Mouse (Mus musculus): Measurements from ENCODE around the gene Cnn1. TPM values are rescaled to one million over a fixed set of nuclear protein-coding genes. Genes with fewer than 3 reads are reported as not detected.

The Cnn1 gene
- polyA plus RNA-seq, 1 experiment from 2014 or later, result 0.39 TPM

DNA sequence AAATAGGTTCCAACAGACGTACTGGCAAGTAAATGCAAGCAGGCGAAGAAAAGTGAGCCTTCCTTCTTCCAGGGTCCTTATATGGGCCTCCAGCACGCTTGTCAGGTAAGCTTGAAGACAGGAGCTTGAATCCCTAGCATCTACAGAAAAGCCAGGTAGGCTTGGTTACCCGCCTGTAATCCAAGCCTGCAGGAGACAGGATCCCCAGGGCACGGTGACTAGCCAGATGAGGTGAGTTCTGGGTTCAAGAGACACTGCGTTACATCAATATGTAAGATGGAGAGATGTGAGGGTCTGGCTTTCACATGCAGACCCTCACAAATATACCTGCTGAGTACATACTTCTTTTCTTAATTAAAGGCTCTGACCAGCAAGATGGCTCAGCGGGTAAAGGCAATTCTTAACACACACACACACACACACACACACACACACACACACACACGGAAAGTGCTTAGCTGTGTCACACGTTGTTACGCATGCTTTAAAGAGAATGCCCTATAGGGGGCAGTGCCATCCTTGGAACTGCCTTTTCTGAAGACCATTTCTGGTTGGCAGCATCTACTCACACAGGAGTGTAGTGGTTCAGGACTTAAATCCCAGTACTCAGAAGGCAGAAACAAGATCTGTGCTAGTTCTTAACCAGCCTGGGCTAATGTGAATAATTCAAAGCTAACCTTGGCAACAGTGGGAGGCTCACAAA lies 18.9 kb downstream of the Cnn1 start:
- peaks cover 13% of the 10 kb centered on the region for H3K36me3 ChIP-seq
- H3K9me3 ChIP-seq, result no peaks in the 10 kb centered on the region
- H3K4me3 ChIP-seq, result peak overlapping the region; percentile 77
- no peaks in the 10 kb centered on the region for H3K27me3 ChIP-seq (replicated peaks)
- peak overlapping the region; percentile 85; the same call in 1 of the 2 replicates for H3K9ac ChIP-seq
- H3K4me2 ChIP-seq (replicated peaks), result peak overlapping the region; percentile 89
- no peak overlapping the region for H3K27ac ChIP-seq
- WGBS, result 45% methylated on average over 10 of the region's 10 CpGs
- no peak for ATAC-seq (ENCODE audit: low FRiP score, low read depth)
- peaks cover 10% of the 10 kb centered on the region for H3K4me1 ChIP-seq

DNA sequence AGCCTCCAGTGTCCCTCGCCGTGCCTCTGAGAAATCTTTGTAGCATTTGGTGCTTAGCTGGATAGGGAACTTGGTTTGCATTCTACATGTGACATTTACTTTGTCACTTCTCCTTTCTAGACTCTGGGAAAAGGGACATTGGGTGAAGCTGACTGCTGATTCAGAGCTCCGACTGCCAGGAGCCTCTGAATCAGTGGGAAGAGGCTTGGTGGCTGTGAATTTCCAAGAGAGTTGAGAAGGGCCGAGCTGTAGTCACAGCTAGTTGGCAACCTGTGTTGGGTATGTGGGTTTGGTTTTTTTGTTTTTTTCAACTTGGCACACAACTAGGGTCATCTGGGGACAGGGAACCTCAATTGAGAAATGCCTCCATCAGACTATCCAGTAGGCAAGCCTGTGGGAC lies 20.5 kb downstream of the Cnn1 start:
- no peak overlapping the region for H3K4me2 ChIP-seq (replicated peaks)
- no peak overlapping the region for H3K4me3 ChIP-seq
- WGBS, result 95% methylated on average over 4 of the region's 4 CpGs
- ATAC-seq (ENCODE audit: low FRiP score, low read depth), result no peak
- no peak overlapping the region for H3K27ac ChIP-seq
- H3K36me3 ChIP-seq, result no peaks in the 10 kb centered on the region
- peaks cover 10% of the 10 kb centered on the region for H3K4me1 ChIP-seq
- H3K9me3 ChIP-seq, result no peaks in the 10 kb centered on the region
- no peak overlapping the region for H3K9ac ChIP-seq
- no peaks in the 10 kb centered on the region for H3K27me3 ChIP-seq (replicated peaks)

DNA sequence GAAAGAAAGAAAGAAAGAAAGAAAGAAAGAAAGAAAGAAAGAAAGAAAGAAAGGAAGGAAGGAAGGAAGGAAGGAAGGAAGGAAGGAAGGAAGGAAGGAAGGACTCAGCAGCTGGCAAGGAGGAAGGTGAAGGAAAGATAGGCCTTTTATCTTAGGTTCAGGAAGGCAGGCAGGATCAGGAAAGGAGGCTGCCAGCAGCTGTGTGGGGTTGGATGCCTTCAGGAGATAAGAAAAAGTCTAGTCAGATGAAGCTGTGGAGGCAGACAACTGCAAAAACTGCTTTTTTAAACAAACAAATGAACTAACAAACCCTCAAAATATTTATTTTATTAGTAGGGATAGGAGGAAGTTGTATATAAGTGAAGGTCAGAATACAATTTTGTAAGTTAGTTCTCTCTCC lies 22.5 kb downstream of the Cnn1 start:
- no peaks in the 10 kb centered on the region for H3K4me1 ChIP-seq
- H3K36me3 ChIP-seq, result no peaks in the 10 kb centered on the region
- ATAC-seq (ENCODE audit: low FRiP score, low read depth), result no peak
- H3K4me3 ChIP-seq, result no peak overlapping the region
- no peak overlapping the region for H3K27ac ChIP-seq
- H3K9me3 ChIP-seq, result no peaks in the 10 kb centered on the region
- H3K9ac ChIP-seq, result no peak overlapping the region
- H3K4me2 ChIP-seq (replicated peaks), result no peak overlapping the region
- H3K27me3 ChIP-seq (replicated peaks), result no peaks in the 10 kb centered on the region

DNA sequence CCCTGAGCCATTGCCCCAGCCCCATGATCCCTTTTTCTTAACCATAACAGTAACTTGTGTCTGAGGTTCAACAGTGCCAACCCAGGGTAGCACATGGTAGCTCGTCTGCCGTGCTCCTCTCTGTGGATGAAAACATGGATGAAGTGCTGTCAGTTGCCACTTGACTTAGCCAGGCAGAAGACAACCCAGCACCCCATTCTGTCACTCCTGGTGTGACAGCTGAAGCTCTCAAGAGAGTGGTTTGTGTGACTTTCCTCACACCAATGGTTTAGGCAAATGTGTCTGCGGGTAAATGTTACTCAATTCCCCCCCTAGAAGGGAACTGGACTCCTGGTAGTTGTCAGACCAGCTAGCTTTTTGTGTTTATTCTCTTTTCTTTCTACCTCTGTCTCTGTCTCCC lies 23.0 kb downstream of the Cnn1 start:
- no peak for ATAC-seq (ENCODE audit: low FRiP score, low read depth)
- Histone ChIP-seq H3K36me3 (no peaks in the 10 kb centered on the region), H3K9ac (no peak overlapping the region), H3K27me3 (replicated peaks) (no peaks in the 10 kb centered on the region), H3K9me3 (no peaks in the 10 kb centered on the region), H3K4me2 (replicated peaks) (no peak overlapping the region), H3K4me1 (no peaks in the 10 kb centered on the region), H3K27ac (no peak overlapping the region), H3K4me3 (no peak overlapping the region)
- 81% methylated on average over 3 of the region's 3 CpGs for WGBS

DNA sequence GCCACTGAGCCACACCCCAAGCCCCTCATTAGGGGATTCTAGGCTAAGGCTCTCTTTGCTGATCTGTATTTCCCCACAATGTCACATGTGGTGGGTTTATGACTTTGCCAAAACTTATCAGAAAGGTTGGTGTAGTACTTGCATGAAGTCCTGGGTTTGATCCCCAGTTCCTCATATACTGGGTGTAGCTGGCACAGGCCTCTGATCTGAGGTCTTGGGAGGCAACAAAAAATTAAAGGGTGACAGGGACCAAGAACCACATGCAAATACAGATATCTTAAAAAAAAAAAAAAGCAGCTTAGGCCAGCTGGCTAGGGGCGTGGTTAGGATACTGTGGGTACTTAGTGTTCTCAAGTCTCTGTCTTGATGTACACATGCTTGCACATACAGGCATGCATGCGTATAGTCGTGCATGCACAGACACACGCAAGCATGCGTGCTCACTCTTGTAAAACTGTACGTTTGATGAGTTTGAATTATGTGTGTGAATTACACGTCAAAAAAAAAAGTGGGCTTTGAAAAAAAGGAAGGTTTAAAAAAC lies 24.1 kb downstream of the Cnn1 start:
- Histone ChIP-seq H3K36me3 (no peaks in the 10 kb centered on the region), H3K27ac (no peak overlapping the region), H3K4me2 (replicated peaks) (no peak overlapping the region), H3K4me1 (no peaks in the 10 kb centered on the region), H3K27me3 (replicated peaks) (no peaks in the 10 kb centered on the region), H3K9ac (no peak overlapping the region), H3K4me3 (no peak overlapping the region), H3K9me3 (no peaks in the 10 kb centered on the region)
- ATAC-seq (ENCODE audit: low FRiP score, low read depth), result no peak
- 90% methylated on average over 7 of the region's 7 CpGs for WGBS

DNA sequence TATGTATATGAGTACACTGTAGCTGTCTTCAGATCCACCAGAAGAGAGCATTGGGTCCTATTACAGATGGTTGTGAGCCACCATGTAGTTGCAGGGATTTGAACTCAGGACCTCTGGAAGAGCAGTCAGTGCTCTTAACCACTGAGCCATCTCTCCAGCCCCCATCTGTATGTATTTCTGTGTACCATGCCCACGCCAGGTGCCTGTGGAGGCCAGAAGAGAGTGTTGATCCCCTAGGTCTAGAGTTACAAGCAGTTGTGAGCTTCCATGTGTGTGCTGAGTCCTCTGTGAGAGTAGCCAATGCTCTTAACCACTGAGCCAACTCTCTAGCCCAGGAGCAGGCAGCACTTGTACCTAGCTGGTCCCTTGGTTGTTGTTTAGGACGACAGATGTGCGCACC lies 25.2 kb downstream of the Cnn1 start:
- H3K9ac ChIP-seq, result no peak overlapping the region
- no peaks in the 10 kb centered on the region for H3K4me1 ChIP-seq
- 0 out of 2 replicates have a peak, but pooled peaks cover 2% of the 10 kb centered on the region for H3K27me3 ChIP-seq (replicated peaks)
- no peak overlapping the region for H3K4me3 ChIP-seq
- 87% methylated on average over 3 of the region's 3 CpGs for WGBS
- no peak overlapping the region for H3K27ac ChIP-seq
- no peak for ATAC-seq (ENCODE audit: low FRiP score, low read depth)
- no peaks in the 10 kb centered on the region for H3K9me3 ChIP-seq
- H3K4me2 ChIP-seq (replicated peaks), result no peak overlapping the region
- H3K36me3 ChIP-seq, result no peaks in the 10 kb centered on the region

DNA sequence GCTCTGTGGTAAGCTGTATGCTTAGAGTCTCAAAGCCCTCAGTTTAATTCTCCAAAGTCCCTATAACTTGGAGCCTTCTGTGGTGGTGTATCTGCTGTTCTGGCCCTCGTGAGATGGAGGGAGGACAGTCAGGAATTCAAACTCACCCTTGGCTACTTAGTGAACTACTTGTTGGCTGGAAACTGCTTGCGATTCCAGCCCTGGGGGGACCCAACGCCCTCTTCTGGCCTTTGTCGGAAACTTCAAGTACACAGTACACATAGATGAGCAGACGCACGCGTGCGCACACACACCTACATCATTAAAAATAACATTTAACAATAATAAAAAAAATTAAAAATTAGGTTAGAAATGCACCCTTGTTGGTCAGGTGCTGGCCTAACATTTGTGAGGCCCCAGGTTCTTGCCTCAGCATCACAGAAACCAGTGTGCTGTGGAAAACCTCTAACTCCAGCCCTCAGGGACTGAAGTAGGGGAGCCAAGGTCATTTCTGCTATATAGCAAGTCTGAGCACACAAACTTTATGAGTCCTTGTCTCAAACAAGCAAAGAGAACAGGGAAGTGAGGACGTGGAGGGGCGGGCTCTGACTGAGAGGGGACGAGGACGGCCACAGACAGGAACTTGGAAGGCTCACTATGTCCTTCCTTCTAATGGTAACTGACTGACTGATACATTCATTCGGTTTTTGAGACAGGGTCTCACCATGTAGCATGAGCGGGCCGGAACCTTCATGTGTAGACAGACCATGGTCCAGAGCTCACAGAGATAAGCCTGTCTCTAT lies 26.4 kb downstream of the Cnn1 start:
- no peak overlapping the region for H3K4me3 ChIP-seq
- no peaks in the 10 kb centered on the region for H3K36me3 ChIP-seq
- 87% methylated on average over 15 of the region's 15 CpGs for WGBS
- no peak overlapping the region for H3K9ac ChIP-seq
- no peak overlapping the region for H3K4me2 ChIP-seq (replicated peaks)
- H3K27ac ChIP-seq, result no peak overlapping the region
- no peak for ATAC-seq (ENCODE audit: low FRiP score, low read depth)
- H3K4me1 ChIP-seq, result no peaks in the 10 kb centered on the region
- H3K9me3 ChIP-seq, result no peaks in the 10 kb centered on the region
- H3K27me3 ChIP-seq (replicated peaks), result peaks cover 6% of the 10 kb centered on the region; the same call in 1 of the 2 replicates

DNA sequence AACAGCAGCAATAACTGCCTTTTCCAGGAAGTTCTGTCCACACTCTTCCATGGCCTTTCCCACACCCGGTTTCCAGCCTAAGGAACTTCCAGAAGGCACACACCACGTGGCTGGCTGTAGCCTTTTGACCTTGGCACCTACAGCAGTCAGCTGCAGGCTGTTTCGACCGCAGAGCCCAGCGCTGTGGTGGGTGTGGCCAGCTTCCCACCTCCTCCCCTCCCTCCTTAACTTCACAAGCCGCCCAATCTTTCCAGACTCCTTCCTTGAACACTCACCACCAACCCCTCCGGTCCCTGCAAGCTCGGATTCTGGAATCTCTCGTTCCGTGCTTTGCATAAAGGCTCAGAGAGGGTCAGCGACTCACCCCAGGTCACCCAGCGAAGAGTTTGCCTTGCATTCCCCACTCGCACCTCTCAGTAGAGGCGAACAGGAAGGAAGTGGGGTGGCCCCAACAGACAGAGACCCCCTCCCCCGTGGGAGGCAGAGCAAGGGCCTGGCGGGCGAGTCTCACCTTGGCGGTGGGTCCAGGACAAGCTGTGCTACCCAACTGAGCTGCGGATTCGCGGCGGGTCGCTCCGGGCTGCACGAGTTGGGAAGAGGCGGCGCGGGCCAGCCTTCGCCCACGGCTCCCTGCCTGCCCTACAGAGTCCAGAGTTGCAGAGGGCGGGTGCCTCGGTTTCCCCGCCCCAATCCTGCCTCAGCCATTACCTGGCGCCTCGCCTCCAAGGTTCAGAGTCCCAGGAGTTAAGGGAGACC lies 32.4 kb downstream of the Cnn1 start:
- H3K27ac ChIP-seq, result no peak overlapping the region
- peaks cover 6% of the 10 kb centered on the region; the same call in 1 of the 2 replicates for H3K4me1 ChIP-seq
- H3K36me3 ChIP-seq, result no peaks in the 10 kb centered on the region
- H3K9ac ChIP-seq, result 0 out of 2 replicates have a peak overlapping the region, but pooled peaks have one; percentile 42
- 2% methylated on average over 35 of the region's 35 CpGs for WGBS
- peak overlapping the region; percentile 50 for H3K4me2 ChIP-seq (replicated peaks)
- peaks cover 30% of the 10 kb centered on the region for H3K27me3 ChIP-seq (replicated peaks)
- H3K4me3 ChIP-seq, result peak overlapping the region; percentile 11; the same call in 1 of the 2 replicates
- no peaks in the 10 kb centered on the region for H3K9me3 ChIP-seq
- no peak for ATAC-seq (ENCODE audit: low FRiP score, low read depth)

DNA sequence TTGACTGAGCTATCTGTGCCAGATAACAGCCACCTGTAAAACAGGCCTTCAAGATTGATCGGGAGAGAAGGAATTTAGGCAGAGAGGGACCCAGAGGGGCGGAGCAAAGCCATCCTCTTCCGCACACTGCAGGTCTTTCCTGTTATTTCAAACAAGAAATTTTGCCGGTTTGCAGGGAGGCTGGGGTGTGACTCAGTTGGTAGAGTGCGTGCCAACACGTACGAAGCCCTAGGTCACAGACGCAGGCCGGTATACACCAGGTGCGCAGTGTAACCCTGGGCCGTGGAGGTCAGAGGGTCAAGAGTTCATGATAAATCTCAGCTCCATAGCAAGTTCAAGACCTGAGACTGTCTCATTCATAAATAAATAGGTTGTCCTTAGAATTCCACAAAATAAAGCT lies 33.2 kb downstream of the Cnn1 start:
- no peak overlapping the region for H3K4me3 ChIP-seq
- H3K27me3 ChIP-seq (replicated peaks), result peaks cover 35% of the 10 kb centered on the region
- 49% methylated on average over 11 of the region's 11 CpGs for WGBS
- H3K4me1 ChIP-seq, result peaks cover 13% of the 10 kb centered on the region; the same call in 1 of the 2 replicates
- H3K4me2 ChIP-seq (replicated peaks), result peak overlapping the region; percentile 50
- H3K9me3 ChIP-seq, result no peaks in the 10 kb centered on the region
- H3K27ac ChIP-seq, result no peak overlapping the region
- ATAC-seq (ENCODE audit: low FRiP score, low read depth), result no peak
- no peaks in the 10 kb centered on the region for H3K36me3 ChIP-seq
- no peak overlapping the region for H3K9ac ChIP-seq

DNA sequence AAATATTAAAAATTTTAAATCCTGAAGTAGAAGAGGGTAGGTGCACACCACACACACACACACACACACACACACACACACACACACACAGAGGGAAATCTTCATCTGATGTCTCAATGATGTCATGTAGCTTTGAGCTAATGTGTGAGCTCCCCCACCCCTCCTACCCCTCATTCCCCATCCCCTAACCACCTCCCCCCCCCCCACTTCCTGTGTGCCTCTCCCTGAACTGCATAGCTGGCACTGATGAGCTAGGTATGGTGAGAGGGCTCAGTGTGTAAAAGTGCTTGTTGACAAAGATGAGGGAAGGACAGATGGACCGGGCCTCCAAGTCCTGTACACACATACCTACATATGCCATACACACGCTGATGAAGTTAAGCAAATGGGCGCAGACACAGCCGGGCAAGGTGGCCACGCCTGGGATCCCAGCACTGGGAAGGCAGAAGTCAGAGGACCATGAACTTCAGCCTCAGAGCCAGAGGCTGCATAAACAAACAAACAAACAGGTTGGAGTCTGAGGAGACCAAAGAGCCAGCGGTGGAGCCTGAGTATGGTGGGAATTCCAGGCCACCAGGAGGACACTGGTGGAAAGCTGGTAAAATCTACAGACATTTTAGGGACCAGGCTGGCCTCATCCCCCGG lies 35.4 kb downstream of the Cnn1 start:
- no peak for ATAC-seq (ENCODE audit: low FRiP score, low read depth)
- Histone ChIP-seq H3K27ac (no peak overlapping the region), H3K27me3 (replicated peaks) (peaks cover 32% of the 10 kb centered on the region), H3K4me1 (peaks cover 17% of the 10 kb centered on the region), H3K9ac (no peak overlapping the region), H3K36me3 (no peaks in the 10 kb centered on the region), H3K4me3 (no peak overlapping the region), H3K9me3 (no peaks in the 10 kb centered on the region), H3K4me2 (replicated peaks) (no peak overlapping the region)
- 87% methylated on average over 7 of the region's 7 CpGs for WGBS

DNA sequence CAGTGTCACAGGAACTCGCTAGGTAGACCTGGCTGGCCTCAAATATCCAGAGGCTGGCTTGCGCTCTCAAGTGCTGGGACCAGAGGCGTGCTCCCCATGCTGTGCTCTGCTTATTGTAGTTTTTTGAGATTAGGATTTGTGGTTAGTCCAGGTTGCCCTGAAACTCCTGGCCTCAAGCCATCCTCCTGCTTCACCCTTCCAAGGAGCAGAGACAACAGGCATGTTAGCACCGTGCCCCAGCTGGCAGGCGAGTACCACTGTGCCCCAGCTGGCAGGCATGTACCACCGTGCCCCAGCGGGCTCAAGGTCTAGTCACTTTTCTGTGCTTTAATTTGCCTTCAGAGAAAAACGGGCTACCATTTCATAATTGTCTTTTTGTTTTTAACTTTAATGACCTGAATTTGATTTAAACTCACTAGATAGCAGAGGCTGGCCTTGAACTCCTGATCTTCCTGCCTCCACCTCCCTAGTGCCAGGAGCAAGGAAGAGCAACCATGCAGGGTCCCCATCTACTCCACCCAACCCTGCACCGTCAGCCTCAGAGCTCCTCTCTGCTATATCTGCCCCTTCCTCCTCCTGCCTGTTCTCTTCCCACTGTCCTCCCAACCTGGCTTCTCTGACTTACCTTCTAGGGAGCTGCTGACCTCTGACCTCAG lies 36.1 kb downstream of the Cnn1 start:
- H3K9me3 ChIP-seq, result no peaks in the 10 kb centered on the region
- H3K4me1 ChIP-seq, result peaks cover 17% of the 10 kb centered on the region
- H3K27me3 ChIP-seq (replicated peaks), result peaks cover 32% of the 10 kb centered on the region
- WGBS, result 77% methylated on average over 9 of the region's 9 CpGs
- no peak overlapping the region for H3K4me2 ChIP-seq (replicated peaks)
- no peak overlapping the region for H3K4me3 ChIP-seq
- ATAC-seq (ENCODE audit: low FRiP score, low read depth), result no peak
- H3K36me3 ChIP-seq, result no peaks in the 10 kb centered on the region
- H3K27ac ChIP-seq, result no peak overlapping the region
- no peak overlapping the region for H3K9ac ChIP-seq

Data from neural tube, embryonic 12.5 days (tissue).